Mouse (Mus musculus): ENCODE results near the gene Mroh7.

- TF ChIP-seq GATA1 (IDR thresholded peaks at IDR 0.05; ENCODE audit: low read length) (no peak), TAL1 (IDR thresholded peaks at IDR 0.05; ENCODE audit: low read length) (no peak)
Observed at GRCm38 (mm10) chr4:106749699-106750098, 19.0 kb upstream of the Mroh7 start.

Measured in erythroblast, embryonic 14.5 days (primary cell).